Mouse (Mus musculus) liver, embryonic 12.5 days (tissue): ENCODE data around the gene Hcfc2. TPM values are rescaled to one million over a fixed set of nuclear protein-coding genes. Genes with fewer than 3 reads are reported as not detected.

Source experiments
- ATAC-seq: fragments of 200-750 bp; cut with Nextera tagmentation; 2 replicates; pipeline ENCODE4 v1.8.0; 2017; ENCODE audit warnings: moderate number of reproducible peaks, mild to moderate bottlenecking, moderate library complexity
- H3K27ac ChIP-seq: fragments of 300-500 bp; sonication (generic); 2 replicates; pipeline ENCODE4 v1.5.1; 2016; ENCODE audit warnings: mild to moderate bottlenecking
- H3K27me3 ChIP-seq: fragments of 300-500 bp; sonication (generic); replicated peaks from 2 replicates; pipeline ENCODE4 v1.6.1; 2016; ENCODE audit warnings: mild to moderate bottlenecking, moderate library complexity
- H3K36me3 ChIP-seq: fragments of 300-500 bp; sonication (generic); 2 replicates; pipeline ENCODE4 v1.6.1; 2016; ENCODE audit warnings: mild to moderate bottlenecking, moderate library complexity
- H3K4me1 ChIP-seq: fragments of 300-500 bp; sonication (generic); 2 replicates; pipeline ENCODE4 v1.6.1; 2016
- H3K4me2 ChIP-seq: fragments of 300-500 bp; sonication (generic); 2 replicates; pipeline ENCODE4 v1.6.1; 2016; ENCODE audit warnings: mild to moderate bottlenecking, moderate library complexity
- H3K4me3 ChIP-seq: fragments of 300-500 bp; sonication (generic); 2 replicates; pipeline ENCODE4 v1.5.1; 2016; ENCODE audit warnings: mild to moderate bottlenecking, moderate library complexity
- H3K9ac ChIP-seq: fragments of 300-500 bp; sonication (generic); 2 replicates; pipeline ENCODE4 v1.6.1; 2016; ENCODE audit warnings: mild to moderate bottlenecking, moderate library complexity
- H3K9me3 ChIP-seq: fragments of 300-500 bp; sonication (generic); replicated peaks from 2 replicates; pipeline ENCODE4 v1.6.1; 2016; ENCODE audit warnings: mild to moderate bottlenecking, moderate library complexity
- WGBS: fragments of 180-500 bp; shearing (Covaris S2); methylation state at CpG from one replicate; pipeline ENCODE4 v1.1.7; 2016; ENCODE audit not compliant: insufficient replicate concordance; 5-methylcytosine and 5-hydroxymethylcytosine counted together
- polyA plus RNA-seq: library from polyadenylated mRNA; unstranded; fragments of >200 nt; fragmentation: Nextera tagmentation; extraction: Ambion mirVana; gene quantifications from 2 replicates; pipeline ENCODE4 v1.2.1, GENCODE M21; 2016

The Hcfc2 gene
- polyA plus RNA-seq, 1 experiment from 2014 or later = 20.2 TPM

DNA sequence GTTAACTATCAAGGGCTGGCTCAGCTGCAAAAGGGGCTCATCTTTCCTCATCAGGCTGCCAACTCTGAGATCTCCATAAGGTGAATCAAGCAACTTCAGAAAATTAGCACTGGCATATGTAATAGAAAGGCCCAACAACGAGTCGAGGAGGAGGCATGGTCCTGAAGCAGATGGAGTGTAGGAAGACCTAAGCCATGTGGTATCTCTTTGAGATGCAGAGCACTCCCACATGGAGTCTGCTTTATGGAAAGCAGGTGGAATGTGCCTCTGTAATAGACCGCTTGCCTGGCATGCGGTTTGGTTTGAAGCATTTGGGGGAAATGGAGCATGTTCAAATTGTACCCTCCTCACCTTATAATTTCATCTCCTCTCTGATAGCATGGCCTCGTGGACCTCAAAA, 15.2 kb upstream of the Hcfc2 start:
- H3K4me2 ChIP-seq = no peak overlapping the region
- H3K27me3 ChIP-seq = peaks cover 7% of the 10 kb centered on the region; the same call in 1 of the 2 replicates
- ATAC-seq = no peak
- H3K4me1 ChIP-seq = peaks cover 8% of the 10 kb centered on the region
- no peak overlapping the region for H3K27ac ChIP-seq
- 70% methylated on average over 5 of the region's 5 CpGs for WGBS
- H3K4me3 ChIP-seq = no peak overlapping the region
- H3K36me3 ChIP-seq = no peaks in the 10 kb centered on the region
- no peaks in the 10 kb centered on the region for H3K9me3 ChIP-seq
- no peak overlapping the region for H3K9ac ChIP-seq

GRCm38 (mm10) chr10:82681639-82682038, 14.3 kb upstream of the Hcfc2 start:
- H3K9me3 ChIP-seq = no peaks in the 10 kb centered on the region
- H3K9ac ChIP-seq = no peak overlapping the region
- 74% methylated on average over 7 of the region's 7 CpGs for WGBS
- H3K27me3 ChIP-seq = peaks cover 7% of the 10 kb centered on the region; the same call in 1 of the 2 replicates
- no peak for ATAC-seq
- H3K27ac ChIP-seq = no peak overlapping the region
- H3K36me3 ChIP-seq = no peaks in the 10 kb centered on the region
- peaks cover 10% of the 10 kb centered on the region for H3K4me1 ChIP-seq
- no peak overlapping the region for H3K4me3 ChIP-seq
- no peak overlapping the region for H3K4me2 ChIP-seq

DNA sequence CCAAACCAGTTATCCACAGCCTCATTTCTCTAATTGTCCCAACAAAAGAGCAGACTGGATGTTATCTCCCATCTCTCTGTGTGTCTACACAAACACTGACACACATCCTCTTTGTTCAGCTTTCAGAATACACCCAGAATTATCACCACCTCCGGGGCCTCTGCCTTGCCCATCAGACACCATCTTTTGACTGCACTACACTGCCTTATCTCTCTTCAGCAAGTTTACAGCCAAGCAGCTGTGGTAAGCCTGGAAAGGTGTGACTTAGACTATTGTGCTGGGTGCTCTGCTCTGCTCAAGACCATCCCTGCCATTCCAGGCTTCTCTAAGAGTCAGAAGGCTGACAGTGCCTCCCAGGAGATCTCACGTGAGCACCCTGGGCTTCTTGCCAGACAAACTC, 10.5 kb upstream of the Hcfc2 start:
- Histone ChIP-seq H3K4me3 (no peak overlapping the region), H3K9ac (no peak overlapping the region), H3K27me3 (peaks cover 12% of the 10 kb centered on the region), H3K4me1 (peaks cover 10% of the 10 kb centered on the region), H3K4me2 (no peak overlapping the region), H3K36me3 (no peaks in the 10 kb centered on the region), H3K27ac (no peak overlapping the region), H3K9me3 (no peaks in the 10 kb centered on the region)
- peak; percentile 86 for ATAC-seq
- WGBS = 29% methylated on average over 2 of the region's 2 CpGs

- no peak overlapping the region for H3K4me3 ChIP-seq
- ATAC-seq = no peak
- peaks cover 10% of the 10 kb centered on the region for H3K4me1 ChIP-seq
- no peaks in the 10 kb centered on the region for H3K36me3 ChIP-seq
- no peak overlapping the region for H3K9ac ChIP-seq
- WGBS = 67% methylated on average over 7 of the region's 7 CpGs
- H3K4me2 ChIP-seq = no peak overlapping the region
- H3K9me3 ChIP-seq = no peaks in the 10 kb centered on the region
- no peak overlapping the region for H3K27ac ChIP-seq
- peaks cover 23% of the 10 kb centered on the region for H3K27me3 ChIP-seq
Observed at GRCm38 (mm10) chr10:82689681-82690211, 6.2 kb upstream of the Hcfc2 start.

- no peak for ATAC-seq
- Histone ChIP-seq H3K4me1 (peaks cover 5% of the 10 kb centered on the region), H3K4me2 (peak within 1 kb of the TSS; percentile 28), H3K27ac (no peak within 1 kb of the TSS), H3K27me3 (peaks cover 23% of the 10 kb centered on the region), H3K9ac (no peak within 1 kb of the TSS), H3K36me3 (no peaks in the 10 kb centered on the region), H3K9me3 (no peaks in the 10 kb centered on the region), H3K4me3 (no peak within 1 kb of the TSS)
- 13% methylated on average over 14 of the region's 14 CpGs for WGBS
Observed at GRCm38 (mm10) chr10:82690494-82690893, 5.5 kb upstream of the Hcfc2 start, which contains the start of gene Glt8d2. Glt8d2 (minus strand) TSS chr10:82690650.

GRCm38 (mm10) chr10:82696453-82697079, 606 bp downstream of the Hcfc2 start:
- Histone ChIP-seq H3K4me3 (no peak overlapping the region), H3K4me2 (no peak overlapping the region), H3K4me1 (peaks cover 40% of the 10 kb centered on the region), H3K9me3 (no peaks in the 10 kb centered on the region), H3K27ac (peak overlapping the region; percentile 43; the same call in 1 of the 2 replicates), H3K36me3 (peaks cover 4% of the 10 kb centered on the region; the same call in 1 of the 2 replicates), H3K9ac (no peak overlapping the region), H3K27me3 (0 out of 2 replicates have a peak, but pooled peaks cover under 1% of the 10 kb centered on the region)
- WGBS = 17% methylated on average over 4 of the region's 4 CpGs
- ATAC-seq = no peak

DNA sequence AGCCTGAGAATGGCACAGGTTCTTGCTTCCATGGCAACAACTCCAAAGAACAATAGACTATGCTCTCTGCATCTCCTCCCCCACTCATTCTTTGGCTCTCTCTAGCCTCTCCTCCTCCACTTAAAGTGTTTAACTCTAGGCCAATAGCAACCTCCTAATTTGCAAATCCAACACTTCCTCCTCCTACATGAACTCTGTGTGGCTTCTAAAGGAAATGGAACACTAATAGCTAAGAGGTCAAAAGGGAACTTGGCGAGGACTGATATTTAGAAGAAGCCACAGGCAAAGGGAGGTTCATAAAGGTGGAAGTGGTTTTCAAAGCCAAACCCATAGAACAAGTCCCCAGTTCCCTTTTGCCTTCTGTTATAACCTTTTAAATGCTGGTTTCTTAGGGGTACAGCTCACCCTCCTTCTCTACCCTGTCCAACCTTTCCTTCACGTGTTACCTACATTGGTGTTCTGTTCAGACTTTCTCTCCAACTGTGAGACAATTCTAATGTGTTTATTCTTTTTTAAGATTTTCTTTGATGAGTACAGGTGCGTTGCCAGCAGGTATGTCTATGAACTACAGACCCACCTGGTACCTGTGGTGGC, 1.4 kb downstream of the Hcfc2 start:
- H3K9ac ChIP-seq = no peak overlapping the region
- peaks cover 40% of the 10 kb centered on the region for H3K4me1 ChIP-seq
- ATAC-seq = no peak

DNA sequence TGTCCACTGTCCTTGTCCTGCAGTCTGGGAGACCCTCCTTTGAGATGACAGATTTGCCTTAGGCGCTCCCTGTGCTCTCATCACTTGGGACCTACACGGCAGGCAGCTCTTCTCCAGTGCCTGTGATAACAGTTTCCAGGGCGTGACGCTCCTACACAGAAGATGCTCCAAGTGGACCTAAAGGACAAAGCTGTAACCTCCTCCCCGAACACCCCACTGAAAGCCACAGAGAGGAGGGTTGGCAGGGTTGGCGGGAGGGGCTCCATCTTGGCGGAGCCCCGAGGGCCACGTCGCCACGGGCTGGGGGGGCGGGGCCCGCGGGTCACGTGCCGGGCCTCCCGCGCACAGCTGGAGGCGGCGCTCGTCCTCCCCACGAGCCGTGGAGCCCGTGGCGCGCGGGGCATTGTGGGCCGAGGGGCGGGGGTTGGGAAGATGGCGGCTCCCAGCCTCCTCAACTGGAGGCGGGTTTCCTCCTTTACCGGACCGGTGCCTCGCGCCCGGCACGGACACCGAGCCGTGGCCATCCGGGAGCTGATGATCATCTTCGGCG, 2.8 kb downstream of the Hcfc2 start:
- no peaks in the 10 kb centered on the region for H3K9me3 ChIP-seq
- WGBS = 2% methylated on average over 37 of the region's 42 CpGs
- peak overlapping the region; percentile 97 for H3K4me3 ChIP-seq
- H3K9ac ChIP-seq = peak overlapping the region; percentile 87
- ATAC-seq = peak; percentile 92
- no peaks in the 10 kb centered on the region for H3K27me3 ChIP-seq
- peaks cover 13% of the 10 kb centered on the region for H3K36me3 ChIP-seq
- H3K27ac ChIP-seq = peak overlapping the region; percentile 82
- peaks cover 40% of the 10 kb centered on the region for H3K4me1 ChIP-seq
- H3K4me2 ChIP-seq = peak overlapping the region; percentile 96

More for the DNA sequence above, 1.4 kb downstream of the Hcfc2 start:
- Histone ChIP-seq H3K27ac (peak overlapping the region; percentile 43; the same call in 1 of the 2 replicates), H3K36me3 (peaks cover 10% of the 10 kb centered on the region), H3K4me3 (no peak overlapping the region), H3K27me3 (no peaks in the 10 kb centered on the region), H3K9me3 (no peaks in the 10 kb centered on the region), H3K4me2 (no peak overlapping the region)
- 46% methylated on average over 3 of the region's 3 CpGs for WGBS

DNA sequence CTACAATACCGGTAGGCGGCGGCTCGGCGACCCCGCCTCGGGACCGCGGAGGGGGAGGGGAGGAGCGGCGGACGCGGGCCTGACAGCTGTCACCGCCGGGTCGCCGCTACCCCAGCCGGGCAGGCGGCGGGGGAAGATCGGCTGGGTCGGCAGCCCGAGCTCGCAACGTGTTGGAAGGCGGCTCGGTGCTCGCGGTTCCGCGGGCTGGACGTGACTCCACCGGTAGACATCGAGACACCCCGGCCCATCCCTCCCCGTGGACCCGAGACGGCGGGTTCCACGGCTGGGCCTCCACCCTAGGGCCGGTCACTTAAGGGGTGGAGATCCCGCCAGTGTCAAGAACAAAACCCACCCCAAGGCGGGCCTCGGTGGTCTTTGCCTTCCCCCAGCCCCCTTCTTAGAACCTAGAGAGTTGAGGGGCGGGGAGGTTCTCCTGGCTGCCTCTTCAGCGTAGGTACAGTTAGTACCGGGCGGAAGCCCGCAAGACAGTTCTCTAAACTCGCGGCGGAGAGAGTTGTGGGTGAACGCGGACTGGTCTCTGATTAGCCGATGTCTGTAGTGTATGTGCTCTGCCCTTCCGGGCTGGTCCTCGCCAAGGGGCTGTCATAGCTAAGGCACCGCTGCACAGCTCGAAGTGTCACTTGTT, 3.5 kb downstream of the Hcfc2 start:
- peak overlapping the region; percentile 97 for H3K4me3 ChIP-seq
- no peaks in the 10 kb centered on the region for H3K27me3 ChIP-seq
- H3K36me3 ChIP-seq = peaks cover 17% of the 10 kb centered on the region
- peaks cover 40% of the 10 kb centered on the region for H3K4me1 ChIP-seq
- peak overlapping the region; percentile 87 for H3K9ac ChIP-seq
- WGBS = under 1% methylated on average over 57 of the region's 59 CpGs
- H3K4me2 ChIP-seq = peak overlapping the region; percentile 96
- H3K27ac ChIP-seq = peak overlapping the region; percentile 82
- ATAC-seq = peak; percentile 67
- no peaks in the 10 kb centered on the region for H3K9me3 ChIP-seq

DNA sequence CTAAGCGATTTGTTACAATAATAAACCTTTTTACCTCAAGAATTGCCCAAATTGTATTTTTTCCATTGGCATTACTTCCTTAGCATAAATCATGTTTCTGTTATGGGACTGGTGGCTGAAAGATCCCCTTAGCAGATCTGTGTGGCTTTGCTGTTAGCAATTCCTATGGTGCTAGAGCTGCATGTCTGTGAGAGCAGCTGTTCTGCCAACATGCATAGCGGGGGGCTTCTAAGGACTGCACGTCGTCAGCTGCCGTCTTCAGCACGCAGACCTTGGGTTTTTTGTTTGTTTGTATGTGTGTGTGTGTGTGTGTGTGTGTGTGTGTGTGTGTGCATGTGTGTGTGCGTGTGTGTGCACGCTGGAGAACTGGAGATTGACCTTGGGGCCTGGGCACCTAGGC, 45.4 kb downstream of the Hcfc2 start:
- Histone ChIP-seq H3K4me1 (no peaks in the 10 kb centered on the region), H3K4me3 (no peak overlapping the region), H3K4me2 (no peak overlapping the region), H3K9me3 (no peaks in the 10 kb centered on the region), H3K36me3 (peaks cover 56% of the 10 kb centered on the region), H3K9ac (no peak overlapping the region), H3K27ac (no peak overlapping the region), H3K27me3 (no peaks in the 10 kb centered on the region)
- ATAC-seq = no peak
- WGBS = 82% methylated on average over 8 of the region's 8 CpGs

DNA sequence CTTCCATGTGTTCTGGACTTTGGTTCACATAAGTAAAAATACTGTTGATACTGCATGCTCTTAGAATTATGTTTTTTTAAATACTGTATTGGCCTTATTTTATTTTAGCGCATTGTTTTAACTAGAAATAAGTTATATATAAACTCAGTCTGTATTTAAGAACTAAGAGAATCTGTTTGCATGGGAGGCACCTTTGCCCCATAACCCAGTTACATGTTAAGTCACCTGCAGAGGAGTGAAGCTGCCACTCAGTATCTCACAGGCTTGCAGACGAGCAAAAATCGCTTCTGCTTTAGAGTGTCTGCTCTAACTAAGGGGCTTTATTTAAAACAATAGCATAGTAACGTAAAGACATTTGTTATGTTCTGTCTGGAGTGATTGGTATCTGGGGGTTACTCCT, 45.9 kb downstream of the Hcfc2 start:
- H3K36me3 ChIP-seq = peaks cover 61% of the 10 kb centered on the region
- H3K9ac ChIP-seq = no peak overlapping the region
- no peaks in the 10 kb centered on the region for H3K9me3 ChIP-seq
- ATAC-seq = no peak
- peaks cover under 1% of the 10 kb centered on the region; the same call in 1 of the 2 replicates for H3K4me1 ChIP-seq
- no peak overlapping the region for H3K4me3 ChIP-seq
- no peak overlapping the region for H3K4me2 ChIP-seq
- no peak overlapping the region for H3K27ac ChIP-seq
- WGBS = 87% methylated on average over 4 of the region's 4 CpGs
- no peaks in the 10 kb centered on the region for H3K27me3 ChIP-seq

GRCm38 (mm10) chr10:82742578-82742977, 46.6 kb downstream of the Hcfc2 start:
- H3K4me3 ChIP-seq = no peak overlapping the region
- H3K27me3 ChIP-seq = no peaks in the 10 kb centered on the region
- no peak overlapping the region for H3K27ac ChIP-seq
- H3K36me3 ChIP-seq = peaks cover 68% of the 10 kb centered on the region
- no peak overlapping the region for H3K9ac ChIP-seq
- no peaks in the 10 kb centered on the region for H3K9me3 ChIP-seq
- 82% methylated on average over 1 of the region's 1 CpGs for WGBS
- no peak overlapping the region for H3K4me2 ChIP-seq
- no peak for ATAC-seq
- peaks cover 8% of the 10 kb centered on the region for H3K4me1 ChIP-seq
